Comparison of ENCODE assay signal across 10 mouse cellular contexts in genomic region chr4:41762099-41762687, GRCm38 (mm10). TPM values are rescaled to one million over a fixed set of nuclear protein-coding genes. Genes with fewer than 3 reads are reported as not detected.
A peak's percentile ranks its signal among the peaks of the same experiment; 100 is the strongest.
DNase-seq lines count a peak whose midpoint lies in the region; TF ChIP-seq lines count a peak whose summit lies in the region.
"Had no signal": no experiment of that assay in that cellular context is flagged by ENCODE, and none has a peak within 500 bp of the region (broad histone marks: within the 10 kb centered on the region; RNA-seq: fewer than 3 reads in every experiment).

No protein-coding gene starts in this region.

- TF ChIP-seq EP300 in heart, adult 2 months (IDR thresholded peaks at IDR 0.05; ENCODE audit: insufficient read depth, low read depth, low read length), result no peak

- no peaks in the 10 kb centered on the region for H3K27me3 ChIP-seq in heart, adult 2 months (ENCODE audit: control insufficient read depth, insufficient read depth, low read length)
- no peaks in the 10 kb centered on the region for H3K27me3 ChIP-seq in liver, adult 2 months (ENCODE audit: control insufficient read depth, insufficient read depth, low read length)

- H3K4me3 ChIP-seq in heart, adult 2 months, result no peak overlapping the region
- no peak overlapping the region for H3K4me3 ChIP-seq in liver, adult 2 months (ENCODE audit: insufficient read depth, low read depth, low read length)

- H3K4me1 ChIP-seq in heart, adult 2 months (ENCODE audit: control insufficient read depth, insufficient read depth, low read length), result peaks cover 6% of the 10 kb centered on the region
- peaks cover 27% of the 10 kb centered on the region for H3K4me1 ChIP-seq in liver, adult 2 months (ENCODE audit: control insufficient read depth, insufficient read depth, low read length)

- intact Hi-C loops in heart, adult 2 months (cut with DNase I), result no loop called here

- no peak for TF ChIP-seq CTCF in heart, adult 2 months (IDR thresholded peaks at IDR 0.05)
- no peak for TF ChIP-seq CTCF in liver, adult 2 months (IDR thresholded peaks at IDR 0.05; ENCODE audit: low read depth, low read length)

- WGBS in heart, adult 2 months, result 52% methylated on average over 8 of the region's 8 CpGs
- WGBS in liver, adult 2 months, result 74% methylated on average over 8 of the region's 8 CpGs

- no peaks in the 10 kb centered on the region for H3K79me2 ChIP-seq in heart, adult 2 months (replicated peaks; ENCODE audit: control insufficient read depth, insufficient read depth, low read length)
- H3K79me2 ChIP-seq in liver, adult 2 months (ENCODE audit: control insufficient read depth, insufficient read depth, low read length), result no peaks in the 10 kb centered on the region

- peak overlapping the region; percentile 9; the same call in 1 of the 2 replicates for H3K27ac ChIP-seq in heart, adult 2 months
- no peak overlapping the region for H3K27ac ChIP-seq in liver, adult 2 months (replicated peaks; ENCODE audit: insufficient read depth, low read depth, low read length)

- H3K9ac ChIP-seq in heart, adult 2 months (ENCODE audit: low read depth, low read length), result no peak overlapping the region
- peak overlapping the region; percentile 23; the same call in 1 of the 2 replicates for H3K9ac ChIP-seq in liver, adult 2 months (ENCODE audit: low read depth, low read length)

- TF ChIP-seq POLR2A in heart, adult 2 months (IDR thresholded peaks at IDR 0.05; ENCODE audit: insufficient read depth, low read depth, low read length), result no peak
- no peak for TF ChIP-seq POLR2A in liver, adult 2 months (IDR thresholded peaks at IDR 0.05; ENCODE audit: extremely low read depth, insufficient read depth, low read length)

- DNase-seq in heart, adult 2 months, result no peak
- DNase-seq in heart, adult 8-10 months (ENCODE audit: low spot score), result no peak
- peak; percentile 67 for DNase-seq in NIH3T3 (ENCODE audit: low read depth)
- DNase-seq in forelimb bud, embryonic 11.5 days (ENCODE audit: low read depth, low spot score), result peak; percentile 71
- no peak for DNase-seq in liver, adult 2 months (ENCODE audit: extremely low read depth, low read depth, low spot score)
- DNase-seq in yolk sac, embryonic 10.5 days (ENCODE audit: low spot score), result peak; percentile 40
- DNase-seq in Muller cell, postnatal 12 days (ENCODE audit: inconsistent ontology term), result no peak
- DNase-seq in adrenal gland, adult 2 months, result no peak

- no peaks in the 10 kb centered on the region; the same call in 1 of the 2 replicates for H3K36me3 ChIP-seq in heart, adult 2 months (ENCODE audit: control insufficient read depth, insufficient read depth, low read length)
- peaks cover 6% of the 10 kb centered on the region for H3K36me3 ChIP-seq in liver, adult 2 months (ENCODE audit: control insufficient read depth, insufficient read depth, low read length)

RNA-seq across cellular contexts. Expression of gene Sigmar1, which starts 6.2 kb away (rescaled TPM):
- 10 to 100 TPM; 19.6 to 20.7 TPM for total RNA-seq in heart, adult 2 months (2021)
- 33.2 and 47.7 TPM in 2 replicates for polyA plus RNA-seq in heart, adult 2 months (2012; rRNA removed)
- total RNA-seq in heart, adult 8-10 months (2022), result 10 to 100 TPM; 20.9 to 23.8 (median 21.7) TPM
- 69.3 and 82.2 TPM in 2 replicates for total RNA-seq in liver, adult 2 months (2014; rRNA removed)
- polyA plus RNA-seq in liver, adult 2 months (2012; rRNA removed), result 362 and 423 TPM in 2 replicates
- total RNA-seq in adrenal gland, adult 2 months (2021), result 10 to 100 TPM; 83.8 to 86.7 TPM
- 139 and 145 TPM in 2 replicates for polyA plus RNA-seq in adrenal gland, adult 2 months (2012; rRNA removed)

RNA-seq across cellular contexts. Expression of gene Galt, which starts 7.2 kb away (rescaled TPM):
- total RNA-seq in heart, adult 2 months (2021), result 10 to 100 TPM; 42.5 to 52.7 TPM
- polyA plus RNA-seq in heart, adult 2 months (2012; rRNA removed), result 136 and 137 TPM in 2 replicates
- 10 to 100 TPM; 52.6 to 60.5 (median 58.6) TPM for total RNA-seq in heart, adult 8-10 months (2022)
- total RNA-seq in liver, adult 2 months (2014; rRNA removed), result 52.4 and 57.9 TPM in 2 replicates
- polyA plus RNA-seq in liver, adult 2 months (2012; rRNA removed), result 204 and 217 TPM in 2 replicates
- total RNA-seq in adrenal gland, adult 2 months (2021), result 10 to 100 TPM; 42.9 to 43.3 TPM
- 113 and 117 TPM in 2 replicates for polyA plus RNA-seq in adrenal gland, adult 2 months (2012; rRNA removed)

RNA-seq across cellular contexts. Expression of gene Ccl27a, which starts 11.9 kb away (rescaled TPM):
- 10 to 100 TPM; 17.7 to 20.2 TPM for total RNA-seq in heart, adult 2 months (2021)
- 23.0 and 23.6 TPM in 2 replicates for polyA plus RNA-seq in heart, adult 2 months (2012; rRNA removed)
- 10 to 100 TPM; 12.3 to 19.6 (median 14.5) TPM for total RNA-seq in heart, adult 8-10 months (2022)
- 11.9 and 13.1 TPM in 2 replicates for total RNA-seq in liver, adult 2 months (2014; rRNA removed)
- 33.3 and 39.4 TPM in 2 replicates for polyA plus RNA-seq in liver, adult 2 months (2012; rRNA removed)
- 10 to 100 TPM; 31.1 to 42.7 TPM for total RNA-seq in adrenal gland, adult 2 months (2021)
- polyA plus RNA-seq in adrenal gland, adult 2 months (2012; rRNA removed), result 74.2 and 96.3 TPM in 2 replicates

RNA-seq across cellular contexts. Expression of gene Arid3c, which starts 31.3 kb away (rescaled TPM):
- total RNA-seq in heart, adult 2 months (2021), result not detected
- polyA plus RNA-seq in heart, adult 2 months (2012; rRNA removed), result not detected in 2 replicates
- total RNA-seq in heart, adult 8-10 months (2022), result not detected
- not detected in 2 replicates for total RNA-seq in liver, adult 2 months (2014; rRNA removed)
- polyA plus RNA-seq in liver, adult 2 months (2012; rRNA removed), result not detected in 2 replicates
- total RNA-seq in adrenal gland, adult 2 months (2021), result not detected
- polyA plus RNA-seq in adrenal gland, adult 2 months (2012; rRNA removed), result not detected in 2 replicates
- total RNA-seq: ES-E14; hematopoietic stem cell, adult 5-6 weeks had no signal

RNA-seq across cellular contexts. Expression of gene Dctn3, which starts 39.2 kb away (rescaled TPM):
- total RNA-seq in heart, adult 2 months (2021), result 10 to 100 TPM; 68.4 to 75.7 TPM
- polyA plus RNA-seq in heart, adult 2 months (2012; rRNA removed), result 49.1 and 54.3 TPM in 2 replicates
- total RNA-seq in heart, adult 8-10 months (2022), result 10 to 100 TPM; 69.4 to 71.8 (median 70.7) TPM
- 33.4 and 40.2 TPM in 2 replicates for total RNA-seq in liver, adult 2 months (2014; rRNA removed)
- polyA plus RNA-seq in liver, adult 2 months (2012; rRNA removed), result 43.2 and 44.5 TPM in 2 replicates
- total RNA-seq in adrenal gland, adult 2 months (2021), result 100 to 1,000 TPM; 105 to 128 TPM
- 51.7 and 60.7 TPM in 2 replicates for polyA plus RNA-seq in adrenal gland, adult 2 months (2012; rRNA removed)

Comparison
In these comparisons a context has a peak if more than half of its experiments do, and no peak if none do; other contexts are left out.
1. DNase-seq: peak in NIH3T3 (single experiment), forelimb bud, embryonic 11.5 days (single experiment) and yolk sac, embryonic 10.5 days (single experiment); none in heart, adult 2 months (0 of 2), heart, adult 8-10 months (single experiment), liver, adult 2 months (single experiment), Muller cell, postnatal 12 days (single experiment) and adrenal gland, adult 2 months (single experiment).